Mouse (Mus musculus) lung, postnatal 4 days (tissue): Measurements from ENCODE around the gene Pbx2.

ENCODE experiments used
- DNase-seq, 2 experiments: peaks; one replicate each; pipeline ENCODE4 v3.0.0; 2021

Gene Pbx2

DNA sequence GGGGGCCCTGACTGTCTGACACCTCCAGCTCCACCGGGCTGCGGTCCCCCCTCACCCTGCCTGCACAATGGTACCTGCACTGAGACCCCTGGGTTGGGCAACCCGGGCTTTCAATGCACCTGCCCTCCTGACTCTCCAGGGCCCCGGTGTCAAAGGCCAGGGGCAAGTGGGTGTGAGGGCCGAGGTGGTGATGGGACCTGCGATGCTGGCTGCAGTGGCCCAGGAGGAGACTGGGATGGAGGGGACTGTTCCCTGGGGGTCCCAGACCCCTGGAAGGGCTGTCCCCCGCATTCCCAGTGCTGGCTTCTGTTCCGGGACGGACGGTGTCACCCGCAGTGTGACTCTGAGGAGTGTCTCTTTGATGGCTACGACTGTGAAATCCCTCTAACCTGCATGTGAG lies 8.5 kb upstream of the Pbx2 start:
- no peak for DNase-seq

GRCm38 (mm10) chr17:34583397-34583796 lies 7.7 kb upstream of the Pbx2 start:
- DNase-seq = peak in 1 of 2 experiments; percentile 57

- DNase-seq = no peak
Measured at GRCm38 (mm10) chr17:34583819-34584218, 7.2 kb upstream of the Pbx2 start.

DNA sequence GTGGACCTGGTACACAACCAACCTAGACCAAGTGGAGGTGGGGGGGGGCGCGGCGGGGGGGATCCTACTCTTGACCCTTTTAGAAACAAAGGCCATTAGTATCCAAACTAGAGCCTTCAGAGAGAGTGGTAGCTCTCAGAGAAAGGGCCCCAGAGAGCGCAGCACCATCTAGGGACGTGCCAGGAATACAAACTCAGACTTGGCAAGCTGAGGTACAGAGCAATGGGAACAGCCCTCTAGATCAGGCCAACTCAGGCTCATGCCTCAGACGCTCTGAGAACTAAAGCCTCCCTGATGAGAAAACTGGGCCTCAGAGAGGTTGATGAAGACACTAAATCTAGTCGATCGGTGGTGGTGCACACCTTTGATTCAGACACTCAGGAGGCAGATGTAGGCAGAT lies 5.9 kb upstream of the Pbx2 start:
- no peak for DNase-seq

GRCm38 (mm10) chr17:34585877-34586771 lies 4.9 kb upstream of the Pbx2 start:
- no peak for DNase-seq

DNA sequence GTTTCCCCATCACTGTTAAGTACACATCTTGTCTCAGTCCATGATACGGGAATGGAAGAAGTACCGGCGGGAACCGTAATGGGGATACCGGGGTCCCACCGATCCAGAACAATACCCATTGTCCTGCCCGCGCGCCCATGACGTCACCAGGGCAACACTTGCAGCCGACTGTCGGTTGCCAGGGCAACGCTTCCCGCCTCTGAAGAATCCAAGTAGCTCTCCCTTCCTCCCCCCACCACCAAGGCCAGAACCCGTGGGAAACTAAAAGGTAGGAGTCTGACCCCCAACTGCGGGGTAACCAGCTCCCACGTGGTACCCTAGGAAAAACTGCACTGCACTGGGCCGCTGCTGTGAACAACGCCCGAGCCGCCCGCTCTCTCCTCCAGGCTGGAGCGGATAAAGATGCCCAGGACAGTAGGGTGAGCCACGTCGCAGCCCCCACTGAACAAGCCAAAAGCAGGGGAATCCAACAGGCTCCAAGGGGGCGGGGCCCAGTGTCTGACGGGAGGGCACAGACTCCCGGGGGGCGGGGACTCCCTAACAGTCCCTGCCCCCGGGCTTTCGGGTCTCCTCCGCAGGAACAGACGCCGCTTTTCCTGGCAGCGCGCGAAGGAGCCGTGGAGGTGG lies 4.2 kb upstream of the Pbx2 start:
- DNase-seq = peak; percentile 90 to 92

- DNase-seq = peak; percentile 98 to 99
Measured at GRCm38 (mm10) chr17:34587423-34587811, 3.6 kb upstream of the Pbx2 start.

GRCm38 (mm10) chr17:34587814-34588213 lies 3.3 kb upstream of the Pbx2 start:
- no peak for DNase-seq

GRCm38 (mm10) chr17:34588767-34589166 lies 2.3 kb upstream of the Pbx2 start:
- no peak for DNase-seq

DNA sequence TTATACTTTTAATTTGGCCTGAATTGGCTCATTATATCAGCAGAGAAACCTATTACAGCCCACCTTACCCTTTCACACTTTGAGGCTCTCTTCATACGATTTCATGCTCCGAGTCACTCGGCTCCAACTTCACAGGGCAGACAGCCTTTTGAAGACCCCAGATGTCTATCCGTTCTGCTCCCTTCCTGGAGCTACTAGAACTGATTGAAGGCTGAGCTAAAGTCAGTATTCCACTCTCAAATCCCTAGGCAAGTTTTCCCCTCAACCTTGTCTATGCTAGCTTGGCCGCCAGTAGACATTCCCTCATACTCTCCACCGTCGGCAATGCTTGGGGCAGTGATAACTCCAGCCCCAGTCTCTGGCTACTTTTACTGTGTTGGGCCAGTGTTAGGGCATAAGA lies 1.9 kb upstream of the Pbx2 start:
- DNase-seq = no peak

DNA sequence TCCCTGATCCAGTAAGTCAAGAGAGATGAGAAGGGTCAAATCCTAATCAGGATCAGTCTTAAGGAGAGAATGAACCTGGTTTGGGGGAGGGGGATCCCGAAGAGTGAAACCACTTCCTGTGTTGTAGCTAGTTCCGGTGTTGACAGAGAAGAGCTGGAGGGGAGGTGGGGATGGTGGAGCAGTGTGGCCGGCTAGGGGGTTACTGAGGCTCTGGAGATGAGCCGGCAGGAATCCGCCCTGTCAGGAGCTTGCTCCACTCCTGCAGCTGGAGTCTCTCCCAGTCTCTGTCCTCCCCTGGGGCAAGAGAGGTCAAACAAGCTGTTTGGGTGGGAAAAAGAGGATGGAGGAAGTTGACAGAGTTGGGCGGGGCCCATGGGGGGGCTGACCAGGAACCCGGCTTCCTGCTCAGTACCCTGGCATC lies 1.4 kb upstream of the Pbx2 start, which contains the start of gene Gpsm3:
Gene Gpsm3, plus strand, starts transcription at position 126 of the 421 bp plus-strand sequence.
- DNase-seq = peak; percentile 80 to 85

DNA sequence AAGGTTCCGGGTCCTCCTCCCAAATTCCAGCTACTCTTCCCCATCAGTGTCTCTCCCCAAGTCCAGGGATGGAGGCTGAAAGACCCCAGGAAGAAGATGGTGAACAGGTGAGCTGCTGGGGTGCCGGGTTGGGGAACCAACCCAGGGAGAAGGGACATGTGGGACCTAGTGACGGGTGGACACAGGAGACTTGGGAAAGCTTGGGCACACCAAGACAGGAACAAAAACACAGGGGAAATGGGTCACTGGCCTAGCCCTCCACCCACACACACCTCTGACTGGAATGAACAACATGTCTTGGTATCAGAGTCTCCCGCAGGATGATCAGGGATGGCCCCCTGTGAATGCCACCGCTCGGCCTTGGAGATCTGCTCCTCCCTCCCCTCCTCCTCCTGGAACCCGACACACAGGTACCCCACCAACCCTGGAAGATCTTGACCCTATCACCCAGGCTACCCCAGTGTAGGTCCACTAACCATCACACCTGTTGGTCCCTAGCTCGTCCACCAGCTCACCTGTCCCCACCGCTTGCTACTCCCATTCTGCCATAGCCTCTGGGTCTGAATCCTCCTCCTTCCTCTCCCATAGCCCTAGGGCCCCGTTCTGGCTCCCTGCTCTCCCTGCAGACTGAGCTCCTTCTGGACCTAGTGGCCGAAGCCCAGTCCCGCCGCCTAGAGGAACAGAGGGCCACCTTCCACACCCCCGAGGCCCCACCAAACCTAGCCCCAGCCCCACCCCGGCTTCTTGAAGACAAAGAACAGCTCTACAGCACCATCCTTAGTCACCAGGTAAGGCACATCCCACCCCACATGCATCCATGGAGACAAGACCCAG lies 695 bp upstream of the Pbx2 start:
- peak in 1 of 2 experiments; percentile 40 for DNase-seq

DNA sequence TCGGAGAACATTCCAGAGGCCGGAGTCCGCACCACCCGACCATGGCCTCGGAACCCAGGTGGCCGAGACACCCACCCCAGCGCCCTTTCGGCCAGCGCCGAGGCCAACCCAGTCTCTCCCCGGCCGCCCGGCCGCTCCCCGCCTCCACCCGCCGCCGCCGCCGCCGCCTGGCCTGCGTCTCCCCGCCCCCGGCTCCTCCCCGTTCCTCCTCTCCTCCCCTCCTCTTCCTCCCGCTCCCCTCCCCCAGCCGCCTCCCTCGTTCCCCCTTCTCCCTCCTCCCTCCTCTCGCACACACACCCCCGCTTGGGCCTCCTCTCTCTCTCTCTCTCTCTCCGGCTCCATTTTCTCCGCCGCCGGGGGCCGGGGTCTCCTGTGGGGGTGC lies 919 bp downstream of the Pbx2 start:
- peak; percentile 93 to 94 for DNase-seq

DNA sequence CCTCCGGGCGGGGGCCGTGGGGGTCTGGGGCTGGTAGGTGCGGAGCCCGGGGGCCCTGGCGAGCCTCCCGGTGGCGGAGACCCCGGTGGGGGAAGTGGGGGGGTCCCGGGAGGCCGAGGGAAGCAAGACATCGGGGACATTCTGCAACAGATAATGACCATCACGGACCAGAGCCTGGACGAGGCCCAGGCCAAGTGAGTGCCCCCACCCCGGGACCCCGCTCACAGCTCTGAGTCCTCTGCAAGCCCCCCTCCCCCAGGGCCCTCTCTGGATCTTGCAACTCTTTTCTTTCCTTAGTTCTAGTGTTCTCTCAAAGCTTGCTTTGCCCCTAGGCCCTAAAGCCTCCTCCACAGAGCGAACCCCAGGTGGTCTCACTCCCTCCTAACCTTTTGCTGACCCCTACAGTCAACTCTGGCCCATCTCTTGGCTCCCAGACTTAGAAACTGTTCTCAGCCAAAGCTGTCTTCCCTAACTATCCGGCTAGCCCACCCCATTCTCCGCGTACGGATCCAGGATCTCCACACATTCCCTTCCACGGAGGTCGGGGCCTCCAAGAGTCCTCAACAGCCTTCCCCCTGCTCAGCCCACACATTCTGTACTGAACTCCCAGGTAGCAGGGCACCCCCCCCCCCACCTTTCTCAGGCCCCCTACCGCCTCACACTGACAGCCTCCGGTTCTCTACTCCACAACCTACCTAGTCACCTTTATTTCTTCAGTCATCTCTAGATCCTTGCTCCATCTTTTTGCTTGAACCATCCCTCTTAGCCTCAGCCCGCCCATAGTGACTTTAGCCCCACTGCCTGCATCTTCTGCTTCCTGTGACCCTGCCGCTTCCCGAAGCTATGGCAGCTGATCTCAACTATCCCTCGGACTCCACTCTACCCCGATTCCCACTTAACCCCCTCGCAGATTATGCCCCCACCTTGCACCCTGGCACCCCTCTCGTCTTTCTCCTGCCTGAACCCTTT lies 1.8 kb downstream of the Pbx2 start:
- DNase-seq = peak; percentile 55 to 57

DNA sequence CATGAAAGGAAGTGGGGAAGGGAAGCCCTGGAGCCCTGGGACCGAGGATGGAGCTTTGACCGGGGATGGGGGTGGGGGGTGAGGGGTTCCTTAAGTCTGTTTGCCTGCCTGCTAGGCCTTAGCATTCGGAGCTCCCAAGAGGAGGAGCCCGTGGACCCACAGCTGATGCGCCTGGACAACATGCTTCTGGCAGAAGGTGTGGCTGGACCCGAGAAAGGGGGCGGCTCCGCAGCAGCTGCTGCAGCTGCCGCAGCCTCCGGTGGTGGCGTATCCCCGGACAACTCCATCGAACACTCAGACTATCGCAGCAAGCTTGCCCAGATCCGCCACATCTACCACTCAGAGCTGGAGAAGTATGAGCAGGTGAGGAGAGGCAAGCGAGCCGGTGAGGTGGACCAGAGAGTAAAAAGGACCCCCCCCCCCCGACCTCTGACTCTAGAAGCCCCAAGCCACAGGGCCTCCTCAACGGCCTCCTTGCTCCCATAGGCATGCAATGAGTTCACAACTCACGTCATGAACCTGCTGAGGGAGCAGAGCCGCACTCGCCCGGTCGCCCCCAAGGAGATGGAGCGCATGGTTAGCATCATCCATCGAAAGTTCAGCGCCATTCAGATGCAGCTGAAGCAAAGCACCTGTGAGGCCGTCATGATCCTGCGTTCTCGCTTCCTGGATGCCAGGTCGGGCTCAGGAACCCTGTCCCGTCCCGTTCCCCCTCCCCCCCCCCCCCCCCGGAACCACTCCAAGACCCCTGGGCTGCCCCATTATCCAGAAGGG lies 2.9 kb downstream of the Pbx2 start:
- peak; percentile 56 to 75 for DNase-seq

- peak; percentile 46 to 68 for DNase-seq
Measured at GRCm38 (mm10) chr17:34596098-34596497, 5.0 kb downstream of the Pbx2 start.

DNA sequence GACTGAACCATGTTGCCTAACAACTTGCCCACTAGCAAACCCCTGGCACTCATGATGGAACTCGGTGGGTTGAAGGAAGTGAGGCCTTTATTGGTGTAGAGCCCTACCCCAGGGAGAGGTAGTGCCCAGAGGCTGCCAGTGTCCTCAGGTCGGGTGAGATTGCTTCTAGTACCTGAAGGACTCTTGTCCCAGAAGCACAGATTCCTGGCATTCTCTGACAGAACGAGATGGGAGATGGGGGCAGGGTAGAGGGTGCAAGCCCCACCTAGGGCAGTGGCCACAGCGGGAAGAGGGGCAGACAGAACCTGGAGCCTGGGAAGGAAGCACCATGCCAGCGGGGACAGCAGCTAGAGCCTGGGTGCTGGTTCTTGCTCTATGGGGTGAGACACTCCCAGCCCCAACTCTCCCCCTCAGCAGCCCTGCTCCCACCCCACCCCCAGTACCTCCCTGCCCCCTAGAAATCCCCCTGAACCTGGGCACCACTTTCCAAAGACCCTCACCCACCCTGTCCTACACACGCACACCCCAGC lies 6.6 kb downstream of the Pbx2 start, which contains the start of gene Ager:
Gene Ager, plus strand, starts transcription at position 297 of the 530 bp plus-strand sequence.
- peak; percentile 73 to 85 for DNase-seq

GRCm38 (mm10) chr17:34599891-34600290 lies 8.8 kb downstream of the Pbx2 start:
- peak in 1 of 2 experiments; percentile 33 for DNase-seq

GRCm38 (mm10) chr17:34601796-34602195 lies 10.7 kb downstream of the Pbx2 start:
- DNase-seq = peak in 1 of 2 experiments; percentile 38

DNA sequence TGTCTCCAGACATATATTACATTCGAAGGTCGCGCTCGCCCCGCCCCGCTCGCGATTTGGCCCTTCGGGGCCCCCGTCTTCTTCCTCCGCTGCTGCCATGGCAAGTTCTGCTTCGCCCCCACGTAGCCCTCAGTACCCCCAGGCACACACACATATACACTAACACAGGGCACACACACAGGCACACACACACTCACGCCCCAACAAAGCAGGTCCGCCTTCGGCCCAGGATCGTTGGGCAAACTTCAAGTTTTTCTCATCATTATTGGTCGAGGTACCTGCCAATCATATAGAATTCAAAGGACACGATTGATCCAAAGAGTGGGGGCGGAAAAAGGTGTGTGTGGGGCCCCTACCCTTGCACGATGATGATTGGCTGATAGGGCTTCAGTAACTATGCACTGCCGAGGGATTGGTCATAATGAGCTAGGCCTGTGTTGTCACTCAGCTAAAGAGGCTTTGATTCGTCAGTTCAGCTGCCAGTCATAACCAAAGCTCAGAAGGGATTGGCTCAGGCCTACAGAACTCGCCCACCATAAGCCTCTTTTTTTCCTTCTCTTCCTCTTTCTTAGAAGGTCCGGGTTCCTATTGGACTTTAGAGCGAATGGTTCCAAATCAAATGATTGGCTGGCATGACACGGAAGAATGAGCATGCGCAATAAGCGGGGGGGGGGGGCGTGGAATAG lies 12.5 kb downstream of the Pbx2 start, which contains the start of gene Rnf5:
Gene Rnf5, minus strand, starts transcription at position 316 of the 686 bp plus-strand sequence.
- DNase-seq = peak; percentile 96 to 99
